Mouse (Mus musculus) lung, postnatal 4 days (tissue): ENCODE data around the gene Galntl6.
A peak's percentile ranks its signal among the peaks of the same experiment; 100 is the strongest.
"Not testable (repeated sequence)": the region's sequence is repeated elsewhere in the genome, so short reads cannot be mapped to it uniquely, and the experiment has no call there.

ENCODE experiments used
- DNase-seq, 2 experiments: peaks; one replicate each; pipeline ENCODE4 v3.0.0; 2021

The Galntl6 gene

DNA sequence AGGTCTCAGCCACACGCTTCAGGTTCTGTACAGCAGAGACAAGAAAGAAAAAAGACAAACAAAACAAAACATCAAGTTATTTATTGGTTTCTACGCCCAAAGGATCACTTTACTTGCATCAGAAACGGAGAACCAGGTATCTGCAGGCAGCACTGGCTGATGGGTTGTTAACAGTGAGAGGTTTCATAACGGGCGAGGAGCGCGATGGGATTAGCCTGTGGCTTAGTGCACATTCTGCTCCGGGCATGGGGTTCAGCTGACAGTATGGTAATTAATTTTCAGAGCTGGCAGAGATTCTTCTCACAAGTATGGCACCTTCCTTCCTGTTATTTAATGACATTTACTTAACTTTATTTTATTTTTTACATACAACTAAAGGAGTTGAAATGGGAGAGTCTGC lies 1075.1 kb downstream of the Galntl6 start:
- no peak for DNase-seq

DNA sequence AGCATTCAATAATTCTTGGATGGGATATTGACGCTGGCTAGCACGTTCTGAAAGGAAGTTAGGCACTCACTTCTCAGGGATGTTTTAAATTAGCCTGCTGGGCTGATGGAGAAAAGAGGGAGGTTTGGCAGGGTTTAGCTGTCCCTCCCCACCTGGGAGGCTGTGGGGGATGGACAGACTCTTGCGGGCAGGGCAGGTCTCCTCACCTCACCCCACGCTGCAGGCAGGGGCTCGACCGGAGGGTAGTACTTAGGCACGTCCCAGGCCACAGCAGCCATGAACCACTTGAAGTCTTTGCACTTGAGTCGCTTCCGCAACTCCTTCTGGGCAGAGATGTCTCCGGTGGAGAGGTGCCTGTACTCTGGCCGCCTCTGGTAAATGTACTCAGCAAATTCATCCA lies 1075.5 kb downstream of the Galntl6 start:
- DNase-seq, result no peak

DNA sequence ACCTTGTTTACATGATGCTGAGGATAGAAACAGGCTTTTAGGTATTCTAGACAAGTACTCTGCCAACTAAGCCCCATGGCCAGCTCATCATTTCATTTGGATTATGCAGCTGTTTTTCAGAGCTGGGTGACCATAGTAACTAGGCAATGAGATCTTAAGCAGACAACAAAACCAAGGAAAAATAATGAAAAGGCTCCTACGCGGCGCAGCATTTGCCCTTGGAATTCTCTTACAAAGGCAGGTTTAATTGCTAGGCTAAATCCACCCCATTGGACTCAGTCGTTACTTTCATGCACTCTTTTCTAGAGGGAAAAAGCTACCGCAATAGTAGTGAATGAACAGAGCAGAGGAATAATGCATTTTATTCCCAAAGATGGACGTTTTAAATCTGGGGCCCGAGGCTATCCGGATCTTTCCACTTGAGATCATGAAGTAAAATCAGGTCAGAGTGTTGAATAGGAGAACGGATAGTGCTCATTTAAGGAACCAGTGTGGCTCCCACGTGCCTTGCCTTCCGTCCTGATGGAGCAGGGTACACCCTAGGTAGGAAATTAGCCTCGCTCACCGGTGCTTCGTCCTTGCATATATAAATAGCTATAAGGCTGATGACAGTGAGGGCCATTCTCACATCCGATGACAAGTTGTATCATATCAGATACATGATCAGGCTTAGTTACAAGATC lies 1076.1 kb downstream of the Galntl6 start:
- DNase-seq, result no peak

DNA sequence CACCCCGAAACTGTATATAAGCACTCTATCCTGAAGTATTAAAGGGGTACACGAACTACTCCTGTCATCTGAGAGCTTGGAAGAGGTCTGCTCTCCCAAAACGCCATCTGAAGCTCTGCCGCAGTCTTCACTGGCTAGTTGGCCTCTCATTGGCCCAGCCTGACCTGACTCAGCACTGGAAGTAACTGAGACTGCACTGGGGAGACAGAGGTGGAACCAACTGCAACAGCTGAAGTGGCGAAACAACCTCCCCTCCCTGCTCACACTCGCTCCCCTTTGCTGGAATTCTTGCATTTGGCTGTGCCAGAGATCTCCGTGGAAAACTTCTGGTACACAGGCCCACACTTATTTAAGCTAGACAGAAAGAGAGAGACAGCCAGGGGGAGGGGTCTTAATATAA lies 1089.3 kb downstream of the Galntl6 start:
- DNase-seq, result no peak

DNA sequence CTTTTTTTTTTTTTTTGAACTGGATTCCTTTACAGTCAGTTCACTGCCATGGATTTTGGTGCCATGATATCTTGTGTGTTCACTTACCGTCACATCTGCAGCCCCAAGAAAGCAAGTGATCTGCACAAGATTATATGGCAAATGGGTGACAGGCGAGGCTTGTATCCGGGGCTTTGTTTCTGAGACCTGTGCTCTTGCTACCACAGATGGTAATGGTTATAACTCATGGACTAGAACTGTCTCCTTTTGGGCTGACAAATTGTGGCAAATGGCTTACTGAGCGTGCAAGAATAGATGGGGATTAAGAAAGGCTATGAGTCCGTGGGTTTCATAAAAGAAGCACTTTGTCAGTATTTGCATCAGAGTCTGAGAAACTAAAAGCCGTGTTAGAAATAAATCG lies 1096.4 kb downstream of the Galntl6 start:
- DNase-seq, result no peak

DNA sequence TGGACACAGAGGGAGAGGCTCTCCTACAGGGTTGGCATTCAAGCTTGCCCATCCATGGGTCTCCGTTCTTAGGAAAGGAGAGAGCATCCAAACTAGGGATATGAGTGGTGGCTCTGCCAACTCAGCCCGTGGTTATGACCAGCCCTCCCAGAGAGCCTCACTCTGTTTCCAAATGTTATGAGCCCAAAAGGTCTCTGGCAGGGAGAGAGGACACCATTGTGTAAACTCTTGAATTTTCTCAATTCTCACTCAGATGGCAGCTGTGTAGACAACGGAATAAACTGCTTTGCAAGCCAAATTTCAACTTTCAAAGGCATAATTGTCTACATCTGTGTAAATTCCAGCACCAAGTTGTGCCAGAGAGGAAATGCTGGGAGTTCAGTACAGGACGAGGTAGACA lies 1105.4 kb downstream of the Galntl6 start:
- DNase-seq, result no peak

DNA sequence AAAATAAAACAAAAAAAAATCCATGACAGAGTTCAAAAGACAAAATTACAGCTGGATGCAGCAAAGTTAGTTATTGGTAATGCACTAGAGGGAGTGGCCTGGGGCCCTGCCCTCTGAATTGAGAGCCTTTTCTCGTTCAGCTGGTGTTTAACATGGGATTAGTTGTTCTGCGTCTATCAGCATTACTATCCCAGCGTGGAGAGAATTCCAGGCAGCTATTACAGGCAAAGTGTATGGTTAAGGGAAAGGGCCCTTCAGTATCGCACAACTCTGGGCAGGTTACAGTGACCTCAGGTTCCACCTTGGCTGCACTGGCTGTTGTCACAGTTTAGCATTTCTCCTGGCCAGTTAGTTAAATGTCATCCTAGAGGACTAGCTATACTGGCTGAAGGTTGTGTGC lies 1107.3 kb downstream of the Galntl6 start:
- DNase-seq, result no peak

DNA sequence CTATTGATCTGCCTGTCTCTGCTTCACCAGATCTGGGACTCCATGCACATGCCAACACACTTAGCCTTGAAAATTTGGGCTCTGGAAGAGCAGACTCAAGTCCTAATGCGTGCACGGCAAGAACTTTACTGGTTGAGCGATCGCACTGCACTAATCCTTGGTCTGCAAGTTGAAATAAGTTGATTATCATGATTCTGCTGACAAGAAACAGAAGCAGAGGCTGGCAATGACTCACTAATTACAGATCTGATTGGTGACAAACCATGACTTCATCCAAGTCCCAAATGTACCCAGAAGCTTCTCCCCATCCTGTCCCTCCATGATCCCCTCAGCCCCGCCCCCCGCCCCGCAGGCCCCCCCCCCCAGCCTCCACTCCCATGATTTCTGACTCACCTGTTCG lies 1108.6 kb downstream of the Galntl6 start:
- DNase-seq, result no peak

DNA sequence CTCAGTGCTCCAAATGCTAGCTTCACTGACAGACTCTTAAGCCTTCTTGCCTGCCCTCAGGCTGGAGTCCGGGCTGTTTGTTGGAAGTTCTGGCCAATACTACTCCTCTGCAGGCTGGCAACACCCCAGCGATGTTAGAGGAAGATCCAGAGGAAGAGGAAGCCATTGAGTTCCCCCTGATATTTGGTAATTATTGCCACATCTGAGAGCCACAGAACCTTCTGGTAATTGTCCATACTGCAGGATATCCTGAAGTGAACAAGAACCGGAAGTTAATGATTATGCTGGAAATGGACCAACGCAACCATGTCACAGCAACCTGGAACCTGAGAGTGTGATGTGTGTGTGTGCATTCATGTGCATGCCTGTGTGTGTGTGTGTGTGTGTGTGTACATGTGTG lies 1111.2 kb downstream of the Galntl6 start:
- peak; percentile 20 to 38 for DNase-seq

DNA sequence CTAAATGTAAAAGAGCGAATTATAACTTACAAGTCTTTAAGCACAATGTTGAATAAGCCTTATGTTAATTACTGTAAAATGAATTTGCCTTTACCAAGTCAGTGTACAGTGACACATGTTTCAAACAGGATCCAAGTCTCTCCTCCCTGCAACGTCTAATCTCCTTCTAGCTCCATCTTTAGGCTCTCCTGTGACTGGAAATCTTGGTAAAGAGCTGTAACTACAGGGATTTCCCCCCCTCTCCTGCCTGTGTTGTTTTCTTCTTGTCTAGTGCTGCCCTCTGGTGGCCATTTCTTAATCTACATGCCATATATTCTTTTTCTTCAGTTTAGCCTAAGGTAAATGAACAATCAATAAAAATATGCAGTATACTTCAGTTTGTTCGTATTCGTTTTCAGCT lies 1112.1 kb downstream of the Galntl6 start:
- DNase-seq, result peak in 1 of 2 experiments; percentile 71

DNA sequence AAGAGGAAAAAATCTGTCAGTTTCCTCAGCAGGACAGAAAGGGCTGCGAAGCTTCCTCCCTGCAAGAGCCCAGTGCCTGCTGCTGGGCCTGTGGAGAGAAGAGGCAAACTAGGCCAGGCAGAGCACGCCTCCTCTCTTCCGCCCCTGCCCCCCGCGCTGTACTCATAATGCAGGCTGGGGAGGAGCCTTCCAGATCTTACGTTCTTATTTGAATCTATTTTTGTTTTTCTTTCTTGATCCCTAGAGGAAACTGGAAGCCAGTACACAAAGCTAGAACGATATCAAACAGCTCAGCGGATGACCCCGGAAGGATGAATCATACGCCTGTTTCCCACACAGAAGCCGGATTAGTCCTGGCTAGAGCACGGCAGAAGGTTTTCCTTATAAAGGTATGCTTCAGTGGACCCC lies 1112.6 kb downstream of the Galntl6 start:
- peak; percentile 51 to 68 for DNase-seq

DNA sequence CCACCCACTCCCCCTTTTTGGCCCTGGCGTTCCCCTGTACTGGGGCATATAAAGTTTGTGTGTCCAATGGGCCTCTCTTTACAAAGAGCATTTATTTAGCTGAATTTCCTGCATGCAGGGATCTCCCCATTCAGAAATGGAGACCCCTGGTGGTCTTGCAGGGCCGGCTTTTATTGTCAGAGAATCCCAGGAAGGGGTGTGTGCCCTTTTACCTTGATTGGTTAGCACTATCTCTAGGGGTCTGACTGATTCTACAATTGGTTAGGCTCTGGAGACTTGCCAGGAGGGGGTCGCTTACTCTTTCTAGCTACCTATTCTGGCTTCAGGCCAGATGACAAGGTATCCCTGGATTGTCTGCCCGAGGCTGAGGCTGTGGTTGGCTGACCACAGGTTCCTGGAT lies 1119.0 kb downstream of the Galntl6 start:
- no peak for DNase-seq

DNA sequence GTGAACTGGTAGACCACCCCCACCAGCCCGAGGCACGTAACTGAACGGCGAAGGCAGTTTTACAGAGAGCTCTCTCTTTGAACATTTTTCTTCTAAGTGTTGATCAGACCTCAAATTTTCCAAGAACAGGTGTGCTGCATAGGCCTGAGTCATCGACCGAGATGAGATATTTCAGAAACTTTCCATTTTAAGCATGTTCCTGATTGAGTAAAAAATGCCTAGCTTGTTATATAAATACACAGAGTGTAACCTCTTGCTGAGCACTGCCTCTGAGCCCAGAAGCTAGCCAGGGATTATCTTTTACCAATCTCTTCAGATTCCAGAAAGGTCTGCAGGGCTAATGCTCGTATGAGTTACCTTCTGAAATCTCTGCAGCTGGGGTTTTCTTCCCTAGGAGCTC lies 1120.2 kb downstream of the Galntl6 start:
- DNase-seq, result no peak

DNA sequence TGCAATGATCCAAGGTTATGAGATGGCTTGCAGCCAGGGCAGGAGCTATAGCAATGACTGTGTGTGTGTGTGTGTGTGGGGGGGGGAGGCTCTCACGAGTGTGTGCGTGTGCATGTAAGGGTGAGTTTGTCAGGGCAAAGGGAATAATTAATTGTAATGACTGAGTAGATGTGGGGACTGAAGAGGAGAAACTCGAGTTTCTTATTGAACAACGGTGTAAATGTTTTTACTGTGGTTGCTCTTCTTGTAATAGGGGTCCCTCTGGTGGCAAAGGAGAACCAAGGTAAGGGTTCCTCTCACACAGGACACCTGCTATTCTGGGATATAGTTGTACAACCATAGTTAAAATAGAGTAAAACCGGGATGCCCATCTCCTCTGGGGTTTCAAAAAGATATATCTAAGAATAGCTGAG lies 1121.1 kb downstream of the Galntl6 start:
- DNase-seq, result peak in 1 of 2 experiments; percentile 16

DNA sequence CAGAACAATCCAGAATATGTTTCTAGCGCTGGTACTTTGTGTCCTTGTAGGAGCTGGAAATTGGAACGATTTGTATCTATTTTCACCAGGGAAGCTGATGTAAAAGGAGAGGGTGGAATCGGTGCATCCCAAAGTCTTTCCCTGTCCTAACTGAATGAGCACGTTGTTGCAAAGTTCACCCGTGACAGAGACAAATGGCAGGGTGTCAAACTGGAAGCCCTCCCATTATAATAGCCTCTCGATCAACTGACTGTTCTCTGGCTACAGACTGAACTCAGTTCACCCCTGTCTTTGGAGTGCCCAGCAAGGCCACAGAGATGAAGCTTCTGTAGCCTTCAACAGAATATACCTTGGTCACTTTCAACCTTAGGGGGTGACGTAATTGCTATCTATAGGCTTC lies 1132.9 kb downstream of the Galntl6 start:
- DNase-seq, result no peak

DNA sequence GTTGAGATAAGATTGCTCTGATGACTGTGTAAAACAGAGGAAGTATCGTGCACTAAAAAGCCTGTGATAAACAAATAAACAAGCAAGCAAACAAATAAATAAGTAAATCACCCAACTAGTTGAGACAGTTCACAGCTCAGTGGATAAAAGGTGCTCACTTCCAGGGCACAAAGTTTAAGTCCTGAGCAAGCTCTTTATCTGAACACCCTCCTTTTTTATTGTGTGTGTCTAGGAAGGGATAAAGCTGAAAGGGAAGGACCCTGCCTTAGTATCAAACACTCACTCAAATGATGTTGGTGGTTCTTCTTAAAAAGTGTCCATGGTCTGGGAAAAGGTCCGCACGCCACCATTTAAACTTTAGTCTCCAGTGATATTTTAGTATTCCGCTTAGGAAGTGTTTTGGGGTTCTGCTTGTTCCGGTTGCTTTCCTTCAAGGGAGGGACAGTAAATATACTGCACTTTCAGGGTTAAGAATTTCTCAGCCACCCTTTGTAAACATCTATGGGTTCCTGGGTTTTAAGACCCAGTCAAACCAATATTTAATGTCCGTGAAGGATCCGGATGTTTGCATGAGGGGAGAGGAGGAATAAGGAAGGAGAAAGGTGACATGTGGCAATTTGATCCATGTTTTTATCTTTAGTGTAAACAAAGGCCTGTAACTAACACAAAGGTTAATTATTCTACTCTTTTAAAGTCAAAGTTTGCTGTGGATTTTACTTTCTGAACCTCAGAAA lies 1134.3 kb downstream of the Galntl6 start:
- no peak for DNase-seq

DNA sequence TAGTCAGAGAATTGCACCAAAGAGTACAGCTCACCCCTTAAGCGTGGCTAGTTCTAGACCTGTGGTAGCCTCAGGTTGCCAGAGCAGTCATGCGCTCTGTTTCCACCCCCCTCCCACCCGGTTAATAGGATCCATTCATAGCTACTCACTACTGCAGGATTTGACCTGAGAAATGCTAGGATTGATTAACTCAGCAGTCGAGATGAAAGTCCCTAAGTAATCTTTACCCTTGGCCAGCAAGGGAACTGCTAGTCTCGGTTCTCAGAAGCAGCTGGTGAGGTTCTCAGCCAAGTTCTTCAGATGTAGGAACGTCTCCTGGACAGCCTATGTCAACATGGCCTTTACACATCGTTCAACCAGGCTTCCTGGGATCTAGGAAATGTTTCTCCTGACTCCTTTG lies 1135.7 kb downstream of the Galntl6 start:
- DNase-seq, result no peak

DNA sequence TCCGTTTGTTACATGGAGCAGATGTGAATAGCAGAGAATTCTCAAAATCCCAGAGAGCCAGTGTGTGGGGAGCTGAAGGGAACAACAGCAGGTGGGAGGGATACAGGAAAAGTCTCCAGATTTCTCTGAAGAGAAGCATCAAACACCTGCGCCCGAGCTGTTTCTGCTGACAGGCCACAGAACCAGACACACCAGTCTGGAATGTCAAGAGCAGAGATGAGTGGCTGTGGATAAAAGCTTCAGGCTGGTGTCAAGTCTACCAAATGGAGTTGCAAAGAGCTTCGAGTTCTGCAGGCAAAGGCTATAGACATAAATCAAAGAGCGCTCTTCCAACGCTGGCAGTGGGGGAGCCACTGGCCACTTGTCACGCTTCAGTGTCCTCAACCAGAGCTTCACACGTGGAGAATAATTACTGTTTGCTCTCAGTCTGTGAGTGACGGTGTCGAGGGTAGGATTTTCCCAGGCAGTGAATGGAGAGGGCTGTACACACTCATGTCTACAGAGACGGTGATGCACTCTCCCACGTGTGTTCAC lies 1139.6 kb downstream of the Galntl6 start:
- DNase-seq, result no peak

DNA sequence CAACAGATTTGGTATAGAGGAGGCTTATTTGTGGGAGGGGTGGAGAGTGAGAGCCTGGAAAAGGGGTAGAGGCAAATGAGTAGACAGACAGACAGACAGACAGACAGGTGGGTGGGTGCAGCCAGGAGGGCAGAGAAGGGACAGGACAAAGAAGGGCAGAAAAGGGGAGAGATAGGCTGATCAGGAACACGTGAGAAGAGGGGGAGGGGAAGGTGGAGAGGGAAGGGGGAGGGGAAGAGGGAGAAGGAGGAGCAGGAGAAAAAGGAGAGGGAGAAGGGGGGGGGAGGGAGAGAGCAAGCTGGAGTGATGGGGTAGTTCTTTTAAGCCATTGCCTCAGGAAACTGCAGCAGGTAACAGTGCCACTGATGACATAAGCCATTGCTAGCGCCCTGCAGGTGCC lies 1144.9 kb downstream of the Galntl6 start:
- DNase-seq, result no peak

DNA sequence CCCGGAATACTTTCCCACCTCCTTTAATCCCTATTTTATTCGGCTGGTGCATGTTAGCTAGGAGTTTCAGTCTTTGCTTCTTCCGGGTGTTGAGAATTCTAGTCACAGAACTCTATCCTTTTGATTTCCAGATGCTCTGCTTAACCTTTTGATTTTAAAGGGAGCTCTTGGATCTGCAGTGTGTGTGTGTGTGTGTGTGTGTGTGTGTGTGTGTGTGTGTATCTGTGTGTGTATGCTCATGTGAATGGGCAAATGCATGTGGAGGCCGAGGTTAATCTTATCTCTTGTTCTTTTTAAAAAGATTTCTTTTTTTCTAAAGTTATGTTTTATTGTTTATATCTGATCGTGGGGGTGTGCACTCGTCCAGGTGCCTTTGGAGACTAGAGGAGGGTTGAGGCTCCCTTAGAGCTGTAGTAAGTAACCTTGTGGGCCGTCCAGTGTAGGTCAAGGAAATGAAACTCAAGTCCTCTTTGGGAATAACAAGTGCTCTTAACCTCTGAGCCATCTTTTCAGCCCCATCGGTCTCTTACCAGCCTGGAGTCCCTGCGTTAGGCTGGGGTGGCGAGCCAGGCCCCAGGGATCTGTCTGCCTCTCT lies 1145.9 kb downstream of the Galntl6 start:
- DNase-seq, result no peak

DNA sequence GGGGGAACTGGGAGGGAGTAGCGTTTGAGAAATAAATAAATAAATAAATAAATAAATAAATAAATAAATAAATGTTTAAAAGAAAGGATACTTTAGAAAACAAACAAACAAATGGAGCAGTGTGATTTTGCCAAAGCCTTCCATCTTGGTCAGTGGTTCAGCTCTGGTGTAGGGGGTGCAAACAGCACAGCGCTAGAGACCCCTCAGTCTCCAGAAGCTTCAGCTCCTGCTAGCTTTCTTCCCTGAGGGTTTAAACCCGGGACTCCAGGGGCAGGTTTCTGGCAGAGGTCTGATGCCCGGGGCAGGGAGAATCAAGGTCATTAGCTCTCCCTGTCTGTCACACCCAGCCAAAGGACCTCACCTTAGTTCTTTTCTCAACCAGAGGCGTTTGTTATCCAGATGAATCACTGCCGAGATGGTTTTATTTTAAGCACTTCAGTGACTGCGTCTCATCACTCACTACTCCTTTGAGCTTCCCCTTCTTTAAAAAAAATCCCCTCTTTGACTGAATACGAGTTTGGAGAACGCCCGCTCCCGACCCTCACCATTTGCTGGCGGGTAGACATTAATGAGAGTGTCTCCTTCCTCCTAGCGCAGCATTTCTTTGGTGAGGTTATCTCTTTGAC lies 1146.6 kb downstream of the Galntl6 start:
- no peak for DNase-seq

DNA sequence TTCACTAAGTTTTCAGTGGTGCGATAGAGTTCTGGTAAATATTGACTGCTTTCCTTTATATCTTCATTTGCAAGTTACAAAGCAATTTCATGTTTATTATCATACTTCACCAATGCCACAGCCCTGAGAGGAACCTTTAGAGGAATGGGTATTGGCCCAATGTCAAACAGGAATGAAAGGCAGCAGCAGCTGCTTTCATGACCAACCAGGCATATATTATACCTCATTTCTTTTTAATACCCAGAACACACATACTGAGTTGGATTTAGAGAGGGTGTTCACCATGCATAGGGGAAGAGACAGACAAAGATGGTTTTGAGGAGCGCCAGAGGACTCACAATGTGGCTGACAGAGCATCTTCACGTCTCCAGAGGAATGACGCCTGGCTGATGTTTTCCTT lies 1147.2 kb downstream of the Galntl6 start:
- no peak for DNase-seq

DNA sequence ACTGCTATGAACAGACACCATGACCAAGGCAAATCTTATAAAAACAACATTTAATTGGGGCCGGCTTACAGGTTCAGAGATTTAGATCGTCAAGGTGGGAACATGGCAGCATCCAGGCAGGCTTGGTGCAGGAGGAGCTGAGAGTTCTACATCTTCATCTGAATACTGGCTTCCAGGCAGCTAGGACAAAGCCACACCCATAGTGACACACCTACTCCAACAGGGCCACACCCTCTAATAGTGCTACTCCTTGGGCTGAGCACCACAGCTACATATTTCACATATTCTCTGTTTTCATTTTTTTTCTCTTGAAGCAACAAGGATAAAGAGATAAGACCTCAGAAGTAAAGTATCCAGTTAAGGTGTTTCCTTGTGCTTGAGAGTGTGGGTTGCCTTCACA lies 1149.8 kb downstream of the Galntl6 start:
- not testable (repeated sequence) for DNase-seq

DNA sequence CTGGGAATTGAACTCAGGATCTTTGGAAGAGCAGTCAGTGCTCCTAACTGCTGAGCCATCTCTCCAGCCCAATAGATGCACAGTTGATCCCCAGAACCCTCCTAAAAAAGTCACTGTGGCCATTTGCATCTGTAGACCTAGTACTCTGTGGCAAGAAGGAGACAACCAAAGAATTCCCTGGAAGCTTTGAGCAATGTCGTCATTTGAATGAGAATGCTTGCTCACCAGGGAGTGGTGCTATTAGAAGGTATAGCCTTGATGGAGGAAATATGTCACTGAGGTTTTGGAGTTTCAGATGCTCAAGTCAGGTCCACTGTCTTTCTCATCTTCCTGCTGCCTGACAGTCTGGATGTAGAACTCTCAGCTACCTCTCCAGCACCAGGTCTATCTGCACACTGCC lies 1151.5 kb downstream of the Galntl6 start:
- DNase-seq, result no peak
